Mouse (Mus musculus) embryonic stem cell, embryonic (primary cell): ENCODE results near the gene Tanc2.

Experiments used
- CTCF ChIA-PET, 4 experiments: fragments of 300-600 bp in 2 of 4; fragments of 350-600 bp in 2 of 4; sonication (Branson Sonifier 250); formaldehyde crosslinking; loops; one replicate each; lab custom pipeline; 2022; ENCODE audit warnings: inconsistent platforms in 2 of 4; lab: Charles Lee
- POLR2A ChIA-PET, 4 experiments: fragments of 300-600 bp in 2 of 4; fragments of 350-600 bp in 2 of 4; sonication (Branson Sonifier 250); formaldehyde crosslinking; loops; one replicate each; lab custom pipeline; 2022; ENCODE audit warnings: antibody characterized with exemption in 4 of 4, inconsistent platforms in 1 of 4; lab: Charles Lee

The Tanc2 gene

DNA sequence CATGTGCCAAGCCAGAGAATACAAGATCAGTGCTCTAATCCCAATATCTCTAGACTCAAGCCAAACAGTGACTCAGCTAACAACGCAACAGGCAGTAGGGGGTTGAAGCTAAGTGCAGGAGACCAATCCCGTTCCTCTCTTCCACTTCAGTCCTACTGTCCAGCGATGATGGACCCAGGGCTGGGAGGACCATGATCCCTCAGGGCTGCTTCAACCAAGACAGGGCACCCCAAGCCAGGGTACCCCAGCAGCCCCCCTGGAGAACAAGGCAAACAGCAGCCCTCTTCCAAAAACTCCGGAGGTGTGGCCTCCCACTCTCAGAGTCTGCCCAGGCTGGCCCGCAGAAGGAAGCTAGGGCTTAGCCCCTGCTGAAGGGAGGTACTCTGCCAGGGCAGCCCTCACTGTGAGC, 344.5 kb downstream of the Tanc2 start:
- POLR2A ChIA-PET: interaction anchor here in 3 of 4 experiments (0.5 to 1.4 kb wide), 9 partner anchors 9 to 259 kb away, joined by 3 to 8 read pairs (median 4); no protein-coding TSS in a partner anchor
- CTCF ChIA-PET: interaction anchor here in 2 of 4 experiments (0.5 to 1.6 kb wide), 3 partner anchors 9 to 561 kb away, joined by 4 to 5 read pairs (median 4); no protein-coding TSS in a partner anchor

DNA sequence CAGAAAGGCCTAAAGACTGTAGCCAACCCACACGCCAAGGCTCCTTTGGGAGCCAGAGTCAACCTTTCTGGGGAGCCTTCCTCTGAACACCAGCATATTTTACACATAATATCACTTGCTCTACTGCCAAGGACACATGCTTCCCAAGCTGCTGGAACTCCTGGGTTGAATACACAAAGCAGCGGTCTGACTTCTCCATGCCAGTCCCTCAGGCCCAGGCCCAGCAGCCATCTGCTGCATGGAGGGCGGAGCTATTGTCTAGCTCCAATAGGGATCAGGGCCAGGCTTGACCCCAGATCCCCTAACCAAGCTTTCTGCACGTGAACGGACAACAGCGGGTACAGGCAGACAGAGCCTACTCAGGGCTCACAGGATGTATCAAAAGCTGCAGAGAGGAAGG, 345.0 kb downstream of the Tanc2 start:
- ChIA-PET POLR2A (interaction anchor here in 3 of 4 experiments (0.5 to 1.4 kb wide), 9 partner anchors 8 to 259 kb away, joined by 3 to 8 read pairs (median 4); no protein-coding TSS in a partner anchor), CTCF (interaction anchor here in 2 of 4 experiments (0.5 to 1.6 kb wide), 4 partner anchors 9 to 561 kb away, joined by 3 to 5 read pairs (median 4); no protein-coding TSS in a partner anchor)

DNA sequence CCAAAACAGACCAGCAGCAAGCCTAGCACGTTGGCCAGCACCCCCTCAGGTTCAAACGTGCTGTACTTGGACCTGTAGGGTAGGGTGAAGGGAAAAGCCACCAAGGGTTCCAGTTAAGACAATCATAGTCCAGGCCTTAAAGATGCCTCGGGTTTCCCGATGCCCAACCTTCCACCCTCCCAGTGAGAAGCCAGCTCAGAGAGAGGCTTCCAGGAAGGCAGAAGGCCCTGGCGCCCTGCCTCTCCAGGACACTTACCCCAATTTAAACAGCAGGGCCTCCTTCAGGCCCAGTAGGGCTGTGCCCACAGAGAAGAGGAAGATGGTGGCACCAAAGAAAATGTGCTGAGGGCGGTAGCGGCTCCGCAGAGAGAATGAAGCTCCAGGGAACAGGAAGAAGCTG, 345.7 kb downstream of the Tanc2 start:
- CTCF ChIA-PET: interaction anchor here in 2 of 4 experiments (0.5 to 1.6 kb wide), 4 partner anchors 8 to 91 kb away, joined by 3 to 6 read pairs (median 4); no protein-coding TSS in a partner anchor
- POLR2A ChIA-PET: interaction anchor here in 2 of 4 experiments (0.9 to 1.4 kb wide), 5 partner anchors 8 to 15 kb away, joined by 3 to 7 read pairs (median 4); no protein-coding TSS in a partner anchor

DNA sequence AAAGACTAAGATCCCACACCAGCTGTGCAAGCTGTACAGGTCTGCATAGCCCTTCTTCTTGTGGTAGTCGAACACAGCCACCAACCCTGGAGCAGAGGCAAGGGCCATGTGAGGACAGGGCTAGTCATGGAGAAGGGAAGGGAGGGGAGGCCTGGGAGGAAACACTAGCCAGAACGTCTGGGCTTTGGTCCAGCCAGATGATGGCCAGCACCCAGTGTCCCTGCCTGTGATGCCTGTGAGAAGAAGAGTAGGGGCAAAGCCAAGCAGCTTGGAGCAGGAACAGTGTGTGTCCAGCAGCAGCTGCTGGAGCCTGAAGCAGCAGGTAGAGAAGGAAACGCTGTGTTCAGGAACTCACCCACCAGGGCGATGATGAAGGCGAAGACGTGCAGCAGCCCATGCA, 346.4 kb downstream of the Tanc2 start:
- CTCF ChIA-PET: interaction anchor here in 2 of 4 experiments (0.6 to 1.4 kb wide), 2 partner anchors 9 to 25 kb away, joined by 6 to 7 read pairs; no protein-coding TSS in a partner anchor

DNA sequence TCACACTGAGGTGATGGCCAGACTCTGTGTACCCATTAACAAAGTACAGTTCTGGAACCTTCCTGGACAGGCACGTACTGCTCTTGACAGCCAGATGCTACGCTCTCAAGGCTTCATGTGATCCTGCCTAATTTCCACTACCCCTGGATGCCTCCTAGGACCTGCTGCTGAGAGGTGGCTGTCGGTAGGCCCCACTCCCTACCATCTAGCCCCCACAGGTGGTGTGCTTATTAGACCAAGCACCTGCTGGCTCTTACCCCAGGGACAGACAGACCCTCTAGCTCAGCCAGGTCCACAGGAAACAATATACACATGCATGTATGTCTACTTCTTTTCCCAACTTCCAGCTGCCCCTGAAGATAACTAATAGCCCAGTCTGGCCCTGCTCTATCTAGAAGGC, 347.2 kb downstream of the Tanc2 start:
- ChIA-PET POLR2A (no interaction called here), CTCF (interaction anchor here in 2 of 4 experiments (0.6 to 1.4 kb wide), 2 partner anchors 9 to 32 kb away, joined by 4 to 6 read pairs; no protein-coding TSS in a partner anchor)

More for the DNA sequence above, 346.4 kb downstream of the Tanc2 start:
- POLR2A ChIA-PET: interaction anchor here in 2 of 4 experiments (1.1 to 1.3 kb wide), 2 partner anchors 9 to 11 kb away, joined by 3 to 4 read pairs; no protein-coding TSS in a partner anchor

DNA sequence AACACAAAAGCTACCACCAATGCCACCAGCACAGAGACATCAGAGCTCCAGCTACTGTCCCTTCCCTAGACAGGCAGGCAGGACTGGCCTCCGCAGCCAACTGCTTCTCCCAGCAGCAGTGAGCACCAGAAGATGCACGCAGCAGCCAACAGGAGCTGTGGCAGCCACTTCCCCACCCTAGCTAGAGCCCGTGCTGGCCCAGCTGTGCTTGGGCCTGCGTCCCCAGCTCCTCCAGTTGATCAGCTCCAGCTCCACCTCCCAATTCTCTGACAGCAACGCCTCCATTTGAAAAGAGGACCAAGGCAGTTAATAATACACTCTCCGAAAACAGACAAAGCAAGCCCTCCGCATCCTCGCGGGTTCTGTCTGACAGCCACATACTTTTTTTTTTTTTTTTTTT, 349.0 kb downstream of the Tanc2 start:
- ChIA-PET CTCF (interaction anchor here in 2 of 4 experiments (0.7 to 1.1 kb wide), 3 partner anchors 12 to 549 kb away, joined by 3 to 5 read pairs (median 4); no protein-coding TSS in a partner anchor), POLR2A (interaction anchor here in 3 of 4 experiments (0.6 to 2.1 kb wide), 12 partner anchors 12 to 1188 kb away, joined by 3 to 8 read pairs (median 4); partner anchors contain the start of gene Cyb561 (in 2 of the 3))

DNA sequence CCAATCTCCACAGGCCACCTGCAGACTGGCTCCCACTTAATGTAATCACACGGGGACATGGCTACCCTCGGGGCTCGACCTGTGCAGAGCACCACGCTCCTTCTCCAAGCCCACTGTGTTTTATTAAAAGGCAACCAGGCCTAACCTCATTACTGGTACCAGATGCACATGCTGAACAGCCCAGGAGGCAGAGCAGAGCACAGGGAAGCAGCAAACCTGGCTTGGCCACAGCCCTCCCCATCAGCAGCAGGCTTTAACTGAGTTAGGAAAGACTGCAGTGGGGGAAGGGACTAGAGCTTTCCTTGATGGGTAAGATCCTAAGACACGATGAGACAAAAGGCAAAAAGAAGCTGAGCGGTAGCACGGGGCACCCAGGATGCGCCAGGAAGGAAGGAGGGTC, 352.2 kb downstream of the Tanc2 start:
- POLR2A ChIA-PET: interaction anchor here in 1 of 4 experiments (1.2 to 2.5 kb wide), 2 partner anchors 17 to 95 kb away, joined by 3 to 5 read pairs; partner anchors contain the start of gene Dcaf7

DNA sequence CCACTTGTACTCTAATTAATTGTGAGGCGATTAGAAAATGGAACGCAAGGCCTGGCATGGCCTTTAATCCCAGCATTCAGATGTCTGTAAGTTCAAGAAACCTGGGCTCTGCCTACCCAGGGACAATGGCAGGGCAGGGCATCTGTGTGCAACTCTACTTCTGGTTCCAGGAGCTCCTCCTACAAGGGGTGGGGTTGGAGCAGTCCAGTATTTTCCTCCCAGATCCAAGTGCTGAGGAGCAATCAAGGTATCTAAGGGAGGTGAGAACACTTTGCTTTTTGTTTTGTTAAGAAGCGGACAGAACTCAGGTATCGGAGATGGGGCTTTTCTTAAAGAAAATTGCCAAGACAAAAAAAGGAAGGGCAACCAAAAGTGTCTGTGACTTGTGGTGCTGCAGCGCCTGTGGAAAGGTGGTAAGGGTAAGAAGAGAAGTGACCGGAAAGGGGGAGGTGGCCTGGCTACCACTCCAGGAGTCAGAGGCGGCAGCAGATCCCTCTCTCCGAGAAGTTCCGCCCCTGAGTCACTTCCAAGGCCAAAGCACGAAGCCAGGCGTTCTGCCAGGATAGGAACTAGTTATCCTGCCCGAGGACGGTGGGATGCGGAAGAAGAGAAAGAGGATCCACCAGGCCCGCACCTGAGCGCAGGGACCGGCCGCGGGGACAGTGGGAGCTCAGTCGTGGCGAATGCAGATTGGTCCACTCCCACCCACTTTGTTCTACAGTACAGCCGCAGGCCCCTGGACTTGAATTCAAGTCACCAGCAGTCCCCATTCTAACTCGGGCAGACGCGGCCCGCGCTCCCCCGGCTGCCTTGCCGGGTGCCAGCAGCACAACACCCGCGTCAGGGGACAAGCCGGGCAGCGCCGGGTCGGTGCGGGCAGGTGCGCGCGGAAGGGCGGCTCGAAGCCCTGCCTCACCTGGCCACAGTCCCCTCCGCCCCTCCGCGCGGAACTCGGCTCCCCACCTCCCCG, 353.6 kb downstream of the Tanc2 start:
- CTCF ChIA-PET: interaction anchor here (0.5 to 1.8 kb wide), 22 partner anchors 9 to 580 kb away, joined by 3 to 9 read pairs (median 4); partner anchors contain the start of genes Cyb561 (in 3 of the 4), Ccdc47 (in 1 of the 4), Gm10840 (in 1 of the 4) and Limd2 (in 1 of the 4)
- POLR2A ChIA-PET: interaction anchor here in 3 of 4 experiments (0.6 to 4.6 kb wide), 34 partner anchors 9 to 1588 kb away, joined by 3 to 39 read pairs (median 5); partner anchors contain the start of genes Cyb561 (in 2 of the 3), Map3k3 (in 2 of the 3), Ccdc47 (in 1 of the 3) and Dcaf7 (in 1 of the 3)

More for the DNA sequence above, 352.2 kb downstream of the Tanc2 start:
- CTCF ChIA-PET: no interaction called here

DNA sequence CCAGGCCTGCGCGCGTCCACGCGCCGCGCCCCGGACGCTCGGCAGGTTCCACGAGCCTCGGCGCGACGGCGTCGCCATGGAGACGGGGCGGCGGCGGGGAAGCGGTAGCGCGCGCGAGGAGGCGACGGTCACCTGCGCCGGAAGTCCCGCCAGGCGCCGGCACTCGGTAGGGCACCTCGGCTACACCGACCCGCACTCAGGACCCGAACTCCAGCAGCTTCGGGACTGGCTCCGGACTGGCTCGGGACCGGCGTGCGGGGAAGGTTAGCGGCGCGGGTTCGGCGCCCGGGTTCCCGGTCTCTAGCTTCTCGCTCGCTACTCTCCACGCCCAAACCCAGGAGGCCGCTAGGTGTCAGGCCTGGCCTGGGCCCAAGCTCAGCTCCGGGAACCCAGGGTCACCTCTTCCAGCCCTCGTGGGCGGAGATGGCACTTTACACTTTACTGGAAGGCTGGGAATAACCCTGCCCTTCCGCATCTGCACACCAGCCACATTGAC, 354.4 kb downstream of the Tanc2 start:
- POLR2A ChIA-PET: interaction anchor here (0.8 to 4.6 kb wide), 25 partner anchors 9 to 556 kb away, joined by 3 to 39 read pairs (median 5); partner anchors contain the start of genes Cyb561 (in 3 of the 4), Map3k3 (in 2 of the 4), Dcaf7 (in 1 of the 4) and Ern1 (in 1 of the 4)

DNA sequence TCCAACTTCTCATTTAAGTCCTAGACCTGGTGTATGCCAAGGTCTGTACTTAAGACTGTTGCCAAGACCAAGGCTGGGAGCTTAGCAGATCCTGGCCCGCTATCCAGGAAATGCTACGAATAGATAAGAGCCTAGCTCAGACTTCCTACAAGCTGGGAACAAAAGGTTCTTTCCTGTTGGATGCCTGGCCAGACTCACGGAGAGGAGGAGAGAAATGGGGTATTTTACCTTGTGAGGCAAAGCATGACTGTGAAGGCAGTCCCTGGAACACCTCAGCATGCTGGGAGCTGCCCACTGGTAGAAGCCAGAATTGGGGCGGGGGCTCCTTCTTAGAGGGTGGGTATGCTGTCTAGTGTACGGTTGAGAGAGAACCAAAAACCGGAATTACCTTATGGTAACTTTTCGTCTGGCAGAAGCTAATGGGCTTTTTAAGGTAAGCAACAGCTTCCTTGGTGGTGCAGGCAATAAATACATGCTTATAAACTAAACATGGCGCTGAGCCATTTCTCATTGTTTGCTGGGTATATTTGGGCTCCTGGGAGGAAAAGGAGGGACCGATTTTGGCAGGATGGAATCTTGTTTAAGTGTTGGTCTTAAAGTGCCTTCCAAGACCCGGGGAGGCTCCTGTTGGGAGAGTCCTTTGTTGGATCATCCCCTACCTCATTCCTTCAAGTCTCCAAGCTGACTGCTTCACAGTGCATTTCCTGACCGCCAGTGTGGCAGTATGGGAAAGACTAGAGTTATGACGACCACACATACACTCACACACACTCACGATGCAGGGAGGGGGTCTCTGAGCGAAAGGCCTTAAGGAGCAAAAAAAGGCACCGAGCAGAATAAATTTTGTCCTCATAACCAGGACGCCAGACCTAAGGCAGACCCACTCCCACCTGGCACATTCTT, 355.2 kb downstream of the Tanc2 start:
- CTCF ChIA-PET: interaction anchor here (0.9 to 1.8 kb wide), 15 partner anchors 8 to 271 kb away, joined by 3 to 9 read pairs (median 4); partner anchors contain the start of genes Cyb561 (in 3 of the 4), Ccdc47 (in 1 of the 4), Gm10840 (in 1 of the 4) and Limd2 (in 1 of the 4)
- POLR2A ChIA-PET: interaction anchor here (0.5 to 4.6 kb wide), 24 partner anchors 8 to 556 kb away, joined by 3 to 39 read pairs (median 4); partner anchors contain the start of genes Cyb561 (in 3 of the 4), Map3k3 (in 2 of the 4), Dcaf7 (in 1 of the 4) and Smarcd2 (in 1 of the 4)

More for the DNA sequence above, 354.4 kb downstream of the Tanc2 start:
- CTCF ChIA-PET: interaction anchor here (0.6 to 1.8 kb wide), 21 partner anchors 9 to 421 kb away, joined by 3 to 9 read pairs (median 4); partner anchors contain the start of genes Cyb561 (in 3 of the 4), Ccdc47 (in 1 of the 4), Gm10840 (in 1 of the 4) and Limd2 (in 1 of the 4)

DNA sequence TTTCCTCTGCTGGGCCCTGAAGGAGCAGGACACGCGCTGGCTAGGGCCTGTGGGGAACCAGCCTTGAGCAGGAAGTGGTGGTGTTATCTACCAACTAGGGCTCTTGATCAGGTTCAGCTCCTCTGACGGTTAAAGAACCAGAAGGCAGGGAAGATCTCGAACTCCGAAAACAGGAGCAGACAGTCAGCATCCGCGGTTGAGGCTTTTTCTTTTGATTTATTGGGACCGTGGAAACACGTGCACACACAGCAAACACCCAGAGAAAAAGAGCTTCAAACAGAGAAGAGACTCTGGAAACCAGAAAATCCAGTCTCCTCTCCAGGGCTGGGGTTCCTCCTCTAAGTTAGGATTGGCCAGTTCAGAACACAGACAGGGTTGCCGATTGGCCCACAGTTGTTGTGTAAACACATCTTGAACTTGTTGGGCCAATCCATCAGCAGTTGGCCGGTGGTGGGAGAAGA, 356.9 kb downstream of the Tanc2 start:
- CTCF ChIA-PET: interaction anchor here in 2 of 4 experiments (0.6 to 0.7 kb wide), 3 partner anchors 20 to 579 kb away, joined by 3 to 7 read pairs (median 3); no protein-coding TSS in a partner anchor
- POLR2A ChIA-PET: interaction anchor here in 2 of 4 experiments (0.9 to 4.6 kb wide), 4 partner anchors 11 to 247 kb away, joined by 4 to 39 read pairs (median 4); no protein-coding TSS in a partner anchor

DNA sequence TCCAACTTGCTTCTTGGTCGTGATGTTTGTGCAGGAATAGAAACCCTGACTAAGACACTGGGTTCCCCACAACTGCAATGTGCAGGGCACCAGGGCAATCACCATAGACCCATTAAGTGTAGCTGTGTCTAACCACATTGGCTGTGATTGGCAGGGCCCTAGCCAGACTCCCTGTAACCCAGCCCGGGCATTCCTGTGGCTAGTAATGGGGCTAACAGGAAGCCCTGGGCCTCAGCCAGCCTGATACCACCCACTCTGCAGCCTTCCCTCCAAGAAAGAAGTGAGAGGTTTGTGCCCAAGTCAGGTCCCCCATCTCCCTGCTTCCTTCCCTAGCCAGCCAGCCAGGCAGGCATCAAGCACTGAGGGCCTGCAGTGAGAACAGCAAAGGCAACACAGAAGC, 358.5 kb downstream of the Tanc2 start:
- CTCF ChIA-PET: interaction anchor here in 1 of 4 experiments (0.6 kb wide), 1 partner anchor 77 kb away, joined by 3 read pairs; no protein-coding TSS in a partner anchor

DNA sequence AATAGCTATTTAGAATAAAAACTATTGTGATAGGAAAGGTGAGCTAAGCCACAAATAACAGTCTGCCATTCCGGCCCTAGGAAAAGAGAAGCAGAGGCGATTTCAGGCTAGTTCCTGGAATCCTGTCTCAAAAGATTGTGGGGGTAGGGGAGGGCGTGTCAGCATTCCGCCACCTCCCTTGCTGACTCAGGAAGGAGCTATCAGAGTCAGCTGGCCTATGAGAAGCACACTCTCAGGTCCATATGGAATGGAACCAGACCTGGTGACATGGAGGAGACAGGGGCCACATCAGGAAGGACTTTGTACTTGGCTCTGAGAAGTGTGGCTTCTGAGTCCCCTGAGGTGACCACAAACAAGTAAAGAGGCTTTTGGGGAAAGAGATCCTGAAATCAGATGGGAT, 360.7 kb downstream of the Tanc2 start:
- CTCF ChIA-PET: interaction anchor here in 3 of 4 experiments (0.6 to 1.5 kb wide), 6 partner anchors 12 to 278 kb away, joined by 3 to 6 read pairs (median 4); no protein-coding TSS in a partner anchor
- POLR2A ChIA-PET: interaction anchor here in 3 of 4 experiments (0.5 to 2.8 kb wide), 35 partner anchors 9 to 1500 kb away, joined by 3 to 25 read pairs (median 4); partner anchors contain the start of genes Dcaf7 (in 2 of the 3), Ace (in 1 of the 3), Gm10840 (in 1 of the 3) and Limd2 (in 1 of the 3)

More for the DNA sequence above, 358.5 kb downstream of the Tanc2 start:
- POLR2A ChIA-PET: interaction anchor here in 2 of 4 experiments (0.7 to 4.6 kb wide), 5 partner anchors 9 to 245 kb away, joined by 3 to 39 read pairs (median 4); partner anchors contain the start of gene Map3k3 (in 1 of the 2)

DNA sequence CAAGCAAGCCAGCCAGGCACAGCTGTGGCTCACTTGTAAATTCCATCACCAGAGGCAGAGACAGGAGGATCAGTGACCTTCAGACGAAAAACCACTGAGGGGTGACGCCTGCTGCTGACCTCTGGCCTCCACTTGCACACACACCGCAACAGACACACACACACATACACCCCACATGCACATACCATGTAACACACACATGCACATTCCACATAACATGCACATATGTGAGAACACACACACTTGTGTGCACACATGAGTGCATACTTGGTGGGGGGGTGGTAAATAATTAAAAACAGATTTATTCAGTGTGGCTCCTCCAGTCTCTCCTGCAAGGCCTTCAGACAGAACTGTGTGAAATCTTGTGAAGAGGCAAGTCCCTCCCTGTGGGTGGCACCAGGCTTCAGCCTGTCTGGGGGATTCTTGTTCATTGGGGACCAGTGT, 361.8 kb downstream of the Tanc2 start:
- ChIA-PET CTCF (interaction anchor here in 3 of 4 experiments (0.5 to 1.5 kb wide), 7 partner anchors 13 to 780 kb away, joined by 3 to 9 read pairs (median 4); no protein-coding TSS in a partner anchor), POLR2A (interaction anchor here in 2 of 4 experiments (0.5 to 2.8 kb wide), 9 partner anchors 8 to 324 kb away, joined by 3 to 25 read pairs (median 6); partner anchors contain the start of gene Ace (in 1 of the 2))

DNA sequence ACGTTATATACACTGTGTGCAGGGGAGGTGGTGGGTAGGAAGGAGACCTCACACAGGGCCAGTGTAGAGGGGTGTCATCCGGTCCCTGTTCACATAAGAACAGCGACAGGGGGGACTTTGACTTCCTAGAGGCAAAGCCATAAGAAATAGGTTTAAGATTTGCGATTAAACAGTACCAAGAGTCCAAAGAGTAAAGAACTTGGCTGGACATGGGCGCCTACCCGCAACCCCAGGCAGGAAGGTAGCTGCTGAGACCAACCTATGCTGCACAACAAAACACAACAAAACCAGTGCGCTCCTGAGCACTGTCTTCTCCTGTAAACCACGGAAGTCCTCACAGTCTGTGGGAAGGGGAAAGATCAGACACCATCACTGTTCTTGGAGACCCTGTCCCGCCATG, 362.3 kb downstream of the Tanc2 start:
- ChIA-PET POLR2A (interaction anchor here in 2 of 4 experiments (0.5 to 2.6 kb wide), 16 partner anchors 8 to 548 kb away, joined by 3 to 27 read pairs (median 5); partner anchors contain the start of genes Dcaf7 (in 2 of the 2), Ccdc47 (in 1 of the 2), Gm10840 (in 1 of the 2) and Limd2 (in 1 of the 2)), CTCF (interaction anchor here in 2 of 4 experiments (0.6 to 2.0 kb wide), 3 partner anchors 13 to 75 kb away, joined by 3 to 8 read pairs (median 4); no protein-coding TSS in a partner anchor)
